Mouse (Mus musculus): Measurements from ENCODE around the gene Dlg3. TPM values are rescaled to one million over a fixed set of nuclear protein-coding genes. Genes with fewer than 3 reads are reported as not detected.

Dlg3 gene
- polyA plus RNA-seq (2012; rRNA removed) (24.9 and 27.5 TPM in 2 replicates), polyA plus RNA-seq (2014; fragmentation: Nextera tagmentation; extraction: Ambion mirVana) (4.2 and 5.1 TPM in 2 replicates)

DNA sequence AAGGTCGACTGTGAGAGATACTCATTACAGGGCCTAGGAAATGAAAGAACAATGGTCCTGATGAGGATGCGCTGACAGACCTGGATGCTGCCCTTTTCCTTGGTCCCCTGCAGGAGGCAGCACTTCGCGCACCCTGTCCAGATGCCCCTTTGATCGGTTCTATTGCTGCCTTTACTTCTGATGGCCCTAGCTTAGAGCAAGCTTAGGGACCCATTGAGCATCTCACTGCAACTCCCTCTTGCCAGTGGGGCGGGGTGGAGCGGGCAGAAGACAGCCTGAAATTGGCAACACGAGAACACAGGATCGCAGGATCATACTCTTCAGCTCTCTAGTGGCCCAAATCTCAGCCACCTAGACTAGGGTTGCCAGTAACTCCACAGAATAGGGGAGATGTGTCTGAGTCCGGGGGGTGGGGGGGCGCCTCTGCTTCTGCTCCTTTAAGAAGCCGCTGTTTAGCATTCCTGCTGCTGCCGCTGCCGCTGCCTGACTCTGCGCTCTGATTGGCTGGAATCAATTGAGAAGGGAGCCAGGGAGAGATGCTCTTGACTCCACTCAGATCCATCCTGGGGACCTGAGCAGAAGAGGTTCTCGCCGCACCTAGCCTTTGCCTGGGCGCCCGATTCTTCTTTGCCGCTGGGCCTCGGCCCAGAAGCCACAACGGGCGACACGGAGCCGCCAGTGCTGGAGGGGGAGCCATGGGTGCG is at the start of gene Dlg3:
TSS of gene Dlg3 (plus strand) at position 542 of the 704 bp plus-strand sequence.
- Histone ChIP-seq H3K27ac (replicated peaks; ENCODE audit: low read depth, low read length) (no peak within 1 kb of the TSS), H3K4me3 (replicated peaks; ENCODE audit: low read length) (peak within 1 kb of the TSS; percentile 42), H3K9me3 (ENCODE audit: control insufficient read depth, low read length) (no peaks in the 10 kb centered on the region), H3K9ac (ENCODE audit: low read depth, low read length, severe bottlenecking) (peak within 1 kb of the TSS; percentile 47), H3K27me3 (ENCODE audit: control insufficient read depth, insufficient read depth, low read length) (no peaks in the 10 kb centered on the region), H3K4me1 (ENCODE audit: control insufficient read depth, insufficient read depth, low read length) (no peaks in the 10 kb centered on the region), H3K4me2 (replicated peaks; ENCODE audit: low read depth, low read length, severe bottlenecking) (peak within 1 kb of the TSS; percentile 72), H3K36me3 (ENCODE audit: control insufficient read depth, insufficient read depth, low read length) (no peaks in the 10 kb centered on the region)
- WGBS = 28% methylated on average over 25 of the region's 26 CpGs
- DNase-seq (ENCODE audit: low spot score) = peak; percentile 26
- TF ChIP-seq POLR2A (IDR thresholded peaks at IDR 0.05; ENCODE audit: borderline replicate concordance, extremely low read depth, insufficient read depth, insufficient read length) = no peak
- ATAC-seq (ENCODE audit: low FRiP score, low read depth) = peak; percentile 75

DNA sequence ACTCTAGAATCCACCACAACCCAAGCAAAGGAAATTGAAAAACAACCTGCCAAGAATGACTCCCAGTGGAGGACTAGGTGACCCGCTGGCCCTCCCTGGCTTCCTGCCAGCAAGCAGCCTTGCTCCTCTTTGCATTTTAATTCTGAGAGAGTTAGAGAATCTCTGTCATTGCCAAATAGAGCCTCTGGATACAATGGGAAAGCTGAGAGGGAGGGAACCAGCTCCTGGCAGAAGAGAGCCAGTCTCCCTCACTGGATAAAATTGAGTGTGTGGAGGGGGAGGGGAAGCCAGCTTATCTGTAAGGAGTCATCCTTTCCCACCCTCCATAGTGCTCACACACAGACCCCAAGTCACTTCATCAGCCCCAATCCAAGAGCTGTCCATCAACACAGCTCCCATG is 38.6 kb upstream of the Dlg3 start:
- TF ChIP-seq POLR2A (IDR thresholded peaks at IDR 0.05; ENCODE audit: borderline replicate concordance, extremely low read depth, insufficient read depth, insufficient read length) = no peak
- 39% methylated on average over 1 of the region's 1 CpGs for WGBS
- Histone ChIP-seq H3K4me1 (ENCODE audit: control insufficient read depth, insufficient read depth, low read length) (0 out of 2 replicates have a peak, but pooled peaks cover 3% of the 10 kb centered on the region), H3K27ac (replicated peaks; ENCODE audit: low read depth, low read length) (no peak overlapping the region), H3K4me3 (replicated peaks; ENCODE audit: low read length) (no peak overlapping the region), H3K36me3 (ENCODE audit: control insufficient read depth, insufficient read depth, low read length) (0 out of 2 replicates have a peak, but pooled peaks cover 7% of the 10 kb centered on the region), H3K9me3 (ENCODE audit: control insufficient read depth, low read length) (no peaks in the 10 kb centered on the region), H3K4me2 (replicated peaks; ENCODE audit: low read depth, low read length, severe bottlenecking) (no peak overlapping the region), H3K27me3 (ENCODE audit: control insufficient read depth, insufficient read depth, low read length) (no peaks in the 10 kb centered on the region), H3K9ac (ENCODE audit: low read depth, low read length, severe bottlenecking) (no peak overlapping the region)
- DNase-seq (ENCODE audit: low spot score) (peak; percentile 50), ATAC-seq (ENCODE audit: low FRiP score, low read depth) (peak; percentile 37; the same call in 1 of the 2 replicates)

DNA sequence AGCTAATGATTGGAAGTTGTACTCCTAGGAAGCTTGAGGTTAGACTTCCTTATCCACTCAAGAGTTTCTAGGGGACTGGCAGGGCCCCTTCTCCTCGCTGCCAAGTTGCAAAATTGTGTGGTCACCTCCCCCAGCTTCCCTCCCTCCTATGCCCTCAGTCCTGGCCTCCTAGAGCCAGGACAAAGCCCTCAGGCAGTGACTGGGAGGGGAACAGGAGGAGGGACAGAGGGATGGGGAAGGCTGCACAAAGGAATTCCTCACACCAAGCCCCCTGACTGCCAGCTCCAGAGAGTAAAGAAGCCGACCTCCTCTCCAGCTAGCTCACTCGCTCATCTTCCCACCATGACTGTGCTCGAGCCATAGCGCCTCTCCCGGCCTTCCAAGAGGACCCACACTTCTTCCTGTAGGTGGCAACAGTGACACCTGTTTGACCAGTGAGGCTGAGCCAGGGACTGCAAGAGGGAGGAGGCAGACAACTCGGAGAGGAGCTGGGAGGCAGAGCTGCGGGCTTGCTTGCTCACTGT is 37.8 kb upstream of the Dlg3 start, which contains the start of gene Gdpd2:
TSS of gene Gdpd2 (plus strand) at position 209 of the 524 bp plus-strand sequence.
- no peaks in the 10 kb centered on the region for H3K27me3 ChIP-seq (ENCODE audit: control insufficient read depth, insufficient read depth, low read length)
- TF ChIP-seq POLR2A (IDR thresholded peaks at IDR 0.05; ENCODE audit: borderline replicate concordance, extremely low read depth, insufficient read depth, insufficient read length) = no peak
- no peaks in the 10 kb centered on the region for H3K9me3 ChIP-seq (ENCODE audit: control insufficient read depth, low read length)
- no peak within 1 kb of the TSS for H3K27ac ChIP-seq (replicated peaks; ENCODE audit: low read depth, low read length)
- 25% methylated on average over 7 of the region's 8 CpGs for whole genome bisulfite sequencing
- DNase-seq (ENCODE audit: low spot score) = peak; percentile 19
- peak; percentile 67; the same call in 1 of the 2 replicates for ATAC-seq (ENCODE audit: low FRiP score, low read depth)
- 0 out of 2 replicates have a peak within 1 kb of the TSS, but pooled peaks have one; percentile 8 for H3K4me3 ChIP-seq (replicated peaks; ENCODE audit: low read length)
- 0 out of 2 replicates have a peak, but pooled peaks cover 7% of the 10 kb centered on the region for H3K36me3 ChIP-seq (ENCODE audit: control insufficient read depth, insufficient read depth, low read length)
- peak within 1 kb of the TSS; percentile 37 for H3K4me2 ChIP-seq (replicated peaks; ENCODE audit: low read depth, low read length, severe bottlenecking)
- H3K9ac ChIP-seq (ENCODE audit: low read depth, low read length, severe bottlenecking) = peak within 1 kb of the TSS; percentile 40
- 0 out of 2 replicates have a peak, but pooled peaks cover 3% of the 10 kb centered on the region for H3K4me1 ChIP-seq (ENCODE audit: control insufficient read depth, insufficient read depth, low read length)

DNA sequence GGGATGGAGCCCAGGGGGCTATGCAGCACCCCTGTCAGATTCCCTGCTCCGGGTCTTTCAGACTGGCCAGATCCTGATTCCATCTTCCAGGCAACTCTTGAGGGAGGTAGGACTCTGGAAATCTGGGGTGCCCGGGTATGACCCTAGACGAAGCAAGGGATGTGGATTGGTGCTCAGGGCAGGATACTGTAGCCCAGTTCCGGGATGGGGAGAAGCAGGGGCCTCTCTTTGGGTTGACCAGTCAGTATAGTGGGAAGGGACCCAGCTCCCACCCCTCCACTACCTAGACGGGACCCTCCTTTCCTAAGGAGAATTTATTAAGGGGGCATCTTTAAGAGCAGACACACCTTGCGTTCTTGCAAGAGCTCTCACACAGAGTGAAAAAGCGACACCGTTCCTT is 37.3 kb upstream of the Dlg3 start:
- no peak overlapping the region for H3K27ac ChIP-seq (replicated peaks; ENCODE audit: low read depth, low read length)
- H3K9ac ChIP-seq (ENCODE audit: low read depth, low read length, severe bottlenecking) = peak overlapping the region; percentile 40
- H3K9me3 ChIP-seq (ENCODE audit: control insufficient read depth, low read length) = no peaks in the 10 kb centered on the region
- H3K27me3 ChIP-seq (ENCODE audit: control insufficient read depth, insufficient read depth, low read length) = no peaks in the 10 kb centered on the region
- 0 out of 2 replicates have a peak, but pooled peaks cover 3% of the 10 kb centered on the region for H3K4me1 ChIP-seq (ENCODE audit: control insufficient read depth, insufficient read depth, low read length)
- H3K4me2 ChIP-seq (replicated peaks; ENCODE audit: low read depth, low read length, severe bottlenecking) = peak overlapping the region; percentile 37
- ATAC-seq (ENCODE audit: low FRiP score, low read depth) (no peak), DNase-seq (ENCODE audit: low spot score) (no peak)
- 0 out of 2 replicates have a peak overlapping the region, but pooled peaks have one; percentile 8 for H3K4me3 ChIP-seq (replicated peaks; ENCODE audit: low read length)
- no peak for TF ChIP-seq POLR2A (IDR thresholded peaks at IDR 0.05; ENCODE audit: borderline replicate concordance, extremely low read depth, insufficient read depth, insufficient read length)
- WGBS = 40% methylated on average over 8 of the region's 8 CpGs
- H3K36me3 ChIP-seq (ENCODE audit: control insufficient read depth, insufficient read depth, low read length) = 0 out of 2 replicates have a peak, but pooled peaks cover 7% of the 10 kb centered on the region

DNA sequence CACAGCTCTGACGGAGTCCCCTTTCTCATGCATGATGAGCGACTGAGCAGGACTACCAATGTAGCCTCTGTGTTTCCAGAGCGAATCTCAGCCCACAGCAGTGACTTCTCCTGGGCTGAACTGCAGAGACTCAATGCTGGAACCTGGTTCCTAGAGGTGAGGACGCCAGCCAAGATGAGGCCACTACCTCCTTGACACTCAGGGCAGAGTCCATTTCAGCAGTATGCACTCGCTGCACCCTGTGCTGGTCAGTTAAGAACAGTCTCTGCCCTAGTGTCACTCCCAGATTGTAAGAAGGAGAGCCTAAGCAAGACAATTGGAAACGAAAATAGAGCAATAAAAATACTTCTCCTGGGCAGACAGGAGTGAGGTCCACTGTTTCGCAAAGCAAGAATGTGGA is 33.2 kb upstream of the Dlg3 start:
- no peaks in the 10 kb centered on the region for H3K27me3 ChIP-seq (ENCODE audit: control insufficient read depth, insufficient read depth, low read length)
- no peak overlapping the region for H3K4me2 ChIP-seq (replicated peaks; ENCODE audit: low read depth, low read length, severe bottlenecking)
- no peak overlapping the region for H3K9ac ChIP-seq (ENCODE audit: low read depth, low read length, severe bottlenecking)
- no peaks in the 10 kb centered on the region for H3K36me3 ChIP-seq (ENCODE audit: control insufficient read depth, insufficient read depth, low read length)
- ATAC-seq (ENCODE audit: low FRiP score, low read depth) (no peak), DNase-seq (ENCODE audit: low spot score) (no peak)
- H3K27ac ChIP-seq (replicated peaks; ENCODE audit: low read depth, low read length) = no peak overlapping the region
- H3K9me3 ChIP-seq (ENCODE audit: control insufficient read depth, low read length) = no peaks in the 10 kb centered on the region
- H3K4me1 ChIP-seq (ENCODE audit: control insufficient read depth, insufficient read depth, low read length) = 0 out of 2 replicates have a peak, but pooled peaks cover 3% of the 10 kb centered on the region
- 69% methylated on average over 7 of the region's 7 CpGs for WGBS
- no peak for TF ChIP-seq POLR2A (IDR thresholded peaks at IDR 0.05; ENCODE audit: borderline replicate concordance, extremely low read depth, insufficient read depth, insufficient read length)
- H3K4me3 ChIP-seq (replicated peaks; ENCODE audit: low read length) = no peak overlapping the region

Measured in limb, embryonic 14.5 days (tissue).